Mouse (Mus musculus): ENCODE data around the gene Cdkn2aip. TPM values are rescaled to one million over a fixed set of nuclear protein-coding genes. Genes with fewer than 3 reads are reported as not detected.

Cdkn2aip gene
- polyA plus RNA-seq, 1 experiment from 2014 or later, result 46.3 TPM

DNA sequence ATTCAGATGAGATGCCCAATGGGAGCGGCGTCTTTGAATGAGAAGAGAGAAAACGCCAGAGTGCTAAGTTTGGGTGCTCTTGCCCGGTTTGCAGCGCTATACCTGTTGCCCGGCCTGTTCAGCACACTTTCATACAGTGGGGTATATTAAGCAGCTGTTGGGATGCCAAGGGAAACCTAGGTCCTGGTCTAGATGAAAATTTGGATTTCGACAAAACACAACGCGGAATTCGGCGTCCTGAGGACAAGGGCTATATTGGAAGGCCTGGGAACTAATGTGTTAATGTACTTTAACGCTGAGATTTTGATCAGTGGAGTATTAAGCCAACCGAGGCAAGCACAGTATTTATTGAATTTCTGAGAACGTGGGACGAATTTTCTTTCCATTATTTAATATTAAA is 37.5 kb downstream of the Cdkn2aip start:
- H3K36me3 ChIP-seq (ENCODE audit: control insufficient read depth, insufficient read depth, low read length), result no peaks in the 10 kb centered on the region
- 0 out of 2 replicates have a peak, but pooled peaks cover 2% of the 10 kb centered on the region for H3K4me1 ChIP-seq (replicated peaks; ENCODE audit: control insufficient read depth, insufficient read depth, low read length)
- ATAC-seq (replicated peaks; ENCODE audit: low FRiP score), result no peak
- H3K27me3 ChIP-seq (ENCODE audit: control insufficient read depth, insufficient read depth, low read length), result no peaks in the 10 kb centered on the region
- no peak overlapping the region for H3K27ac ChIP-seq (ENCODE audit: low read depth, low read length)
- H3K9ac ChIP-seq (ENCODE audit: low read length), result peak overlapping the region; percentile 92
- H3K9me3 ChIP-seq (ENCODE audit: control insufficient read depth, low read length), result no peaks in the 10 kb centered on the region; the same call in 1 of the 2 replicates
- peak overlapping the region; percentile 79 for H3K4me2 ChIP-seq (ENCODE audit: low read depth, low read length, severe bottlenecking)
- H3K4me3 ChIP-seq (ENCODE audit: low read depth, low read length), result peak overlapping the region; percentile 92
- WGBS, result 2% methylated on average over 15 of the region's 15 CpGs
- no peak for DNase-seq (ENCODE audit: low spot score)

DNA sequence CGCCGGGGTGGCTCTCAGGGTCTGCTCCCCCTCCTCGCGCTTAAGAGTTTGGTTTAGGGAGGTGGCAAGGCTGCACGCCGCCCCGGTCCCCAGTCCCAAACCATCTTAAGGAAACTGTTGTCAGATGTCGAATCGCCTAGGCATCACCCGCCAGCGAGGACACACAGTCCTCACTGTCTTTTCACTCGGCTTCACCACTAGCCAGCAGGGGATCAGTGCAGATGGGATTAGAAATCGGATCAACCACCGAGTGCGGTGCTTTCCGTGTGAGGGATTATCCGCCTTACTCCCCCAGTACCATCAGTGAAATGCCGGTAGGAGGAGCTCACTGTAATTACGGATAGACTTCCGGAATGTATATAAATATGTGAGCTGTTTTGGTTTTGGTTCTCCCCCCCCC is 37.9 kb downstream of the Cdkn2aip start:
- peak overlapping the region; percentile 94 for H3K27ac ChIP-seq (ENCODE audit: low read depth, low read length)
- no peaks in the 10 kb centered on the region; the same call in 1 of the 2 replicates for H3K9me3 ChIP-seq (ENCODE audit: control insufficient read depth, low read length)
- DNase-seq (ENCODE audit: low spot score) (peak; percentile 79), ATAC-seq (replicated peaks; ENCODE audit: low FRiP score) (peak; percentile 9)
- no peaks in the 10 kb centered on the region for H3K27me3 ChIP-seq (ENCODE audit: control insufficient read depth, insufficient read depth, low read length)
- H3K9ac ChIP-seq (ENCODE audit: low read length), result peak overlapping the region; percentile 92
- peak overlapping the region; percentile 92 for H3K4me3 ChIP-seq (ENCODE audit: low read depth, low read length)
- peak overlapping the region; percentile 79 for H3K4me2 ChIP-seq (ENCODE audit: low read depth, low read length, severe bottlenecking)
- H3K4me1 ChIP-seq (replicated peaks; ENCODE audit: control insufficient read depth, insufficient read depth, low read length), result 0 out of 2 replicates have a peak, but pooled peaks cover 2% of the 10 kb centered on the region
- WGBS, result under 1% methylated on average over 20 of the region's 20 CpGs
- no peaks in the 10 kb centered on the region for H3K36me3 ChIP-seq (ENCODE audit: control insufficient read depth, insufficient read depth, low read length)

DNA sequence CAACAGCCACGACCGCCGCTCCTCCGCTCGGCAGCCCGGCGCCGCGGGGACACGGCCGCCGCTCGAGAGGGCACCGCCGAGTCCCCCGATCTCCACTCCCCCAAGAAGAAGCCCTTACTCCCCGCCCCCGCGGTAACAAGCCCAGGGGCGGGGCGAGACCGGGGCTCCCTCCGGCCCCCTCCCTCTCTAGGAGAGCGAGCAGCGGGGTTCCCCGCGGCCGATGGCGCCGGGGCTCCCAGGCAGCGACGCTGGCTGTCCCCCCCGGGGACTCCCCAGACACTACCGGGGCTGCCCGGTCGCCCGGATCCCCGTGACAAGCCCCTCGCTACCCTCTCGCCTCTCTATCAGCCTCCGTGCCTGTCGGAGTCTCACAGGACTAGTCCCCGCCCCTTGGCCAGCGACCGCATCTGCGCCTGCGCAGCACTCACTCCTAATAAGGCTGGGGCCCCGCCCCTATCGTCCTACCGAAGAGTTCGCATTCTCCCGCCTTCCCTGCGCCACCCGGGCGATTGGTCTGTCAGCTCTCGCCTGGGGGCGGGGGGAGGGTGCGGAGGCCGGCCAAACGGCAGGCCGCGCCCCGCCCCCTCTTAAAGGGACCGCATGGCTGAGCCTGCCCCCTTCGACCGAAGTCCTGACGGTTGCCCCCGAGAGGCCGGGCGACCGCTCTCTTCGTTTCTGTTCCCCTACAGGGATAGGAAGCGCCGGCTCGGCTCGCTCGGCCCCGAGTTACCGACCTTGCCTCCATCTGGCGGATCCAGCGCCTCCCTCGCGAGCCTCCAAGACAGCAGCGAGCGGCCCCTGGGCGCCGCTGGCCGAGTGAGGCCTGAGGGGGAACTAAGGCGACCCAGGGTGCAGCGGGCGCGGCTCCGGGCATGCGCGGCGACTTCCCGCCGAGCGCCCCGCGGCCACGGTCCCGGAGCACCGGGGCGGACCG is 38.7 kb downstream of the Cdkn2aip start, which contains the start of gene Ing2:
Gene Ing2, minus strand, starts transcription at position 780 of the 934 bp plus-strand sequence.
- DNase-seq (ENCODE audit: low spot score), result peak; percentile 100
- Histone ChIP-seq H3K27ac (ENCODE audit: low read depth, low read length) (peak within 1 kb of the TSS; percentile 94), H3K4me1 (replicated peaks; ENCODE audit: control insufficient read depth, insufficient read depth, low read length) (0 out of 2 replicates have a peak, but pooled peaks cover 2% of the 10 kb centered on the region), H3K27me3 (ENCODE audit: control insufficient read depth, insufficient read depth, low read length) (no peaks in the 10 kb centered on the region), H3K36me3 (ENCODE audit: control insufficient read depth, insufficient read depth, low read length) (no peaks in the 10 kb centered on the region), H3K9ac (ENCODE audit: low read length) (peak within 1 kb of the TSS; percentile 92), H3K4me3 (ENCODE audit: low read depth, low read length) (peak within 1 kb of the TSS; percentile 92), H3K4me2 (ENCODE audit: low read depth, low read length, severe bottlenecking) (peak within 1 kb of the TSS; percentile 79), H3K9me3 (ENCODE audit: control insufficient read depth, low read length) (no peaks in the 10 kb centered on the region; the same call in 1 of the 2 replicates)
- WGBS, result under 1% methylated on average over 83 of the region's 106 CpGs
- ATAC-seq (replicated peaks; ENCODE audit: low FRiP score), result peak; percentile 90

DNA sequence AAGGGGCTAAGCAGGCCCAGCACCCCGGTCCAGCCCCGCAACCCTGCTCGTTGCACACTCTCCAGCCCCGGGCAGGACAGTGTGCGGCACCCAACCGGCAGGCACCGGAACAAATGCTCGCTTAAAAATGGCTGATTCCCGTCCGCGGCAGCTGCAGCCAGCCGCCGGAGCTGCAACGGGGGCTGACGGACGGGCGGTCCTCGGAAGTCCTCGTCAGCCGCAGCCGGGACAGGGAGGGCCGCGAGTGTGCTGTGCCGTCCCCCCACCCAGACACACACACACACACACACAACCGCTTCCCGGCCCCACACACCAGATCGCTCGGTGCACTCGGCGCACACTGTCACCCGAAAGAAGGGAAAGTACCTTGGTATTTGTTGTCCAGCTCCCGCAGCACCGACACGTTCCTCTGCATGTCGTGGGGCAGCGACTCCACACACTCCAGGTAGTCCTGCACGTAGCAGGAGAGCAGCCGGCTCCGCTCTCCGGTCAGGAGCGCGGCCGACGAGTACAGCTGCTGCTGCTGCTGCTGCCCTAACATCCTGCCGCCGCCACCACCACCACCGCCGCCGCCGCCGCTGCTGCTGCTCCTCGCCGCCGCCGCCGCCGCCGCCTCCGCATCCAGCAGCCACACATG is 39.5 kb downstream of the Cdkn2aip start:
- Histone ChIP-seq H3K4me2 (ENCODE audit: low read depth, low read length, severe bottlenecking) (peak overlapping the region; percentile 79), H3K9ac (ENCODE audit: low read length) (peak overlapping the region; percentile 86), H3K9me3 (ENCODE audit: control insufficient read depth, low read length) (no peaks in the 10 kb centered on the region), H3K27ac (ENCODE audit: low read depth, low read length) (peak overlapping the region; percentile 64), H3K4me3 (ENCODE audit: low read depth, low read length) (peak overlapping the region; percentile 92), H3K36me3 (ENCODE audit: control insufficient read depth, insufficient read depth, low read length) (no peaks in the 10 kb centered on the region), H3K4me1 (replicated peaks; ENCODE audit: control insufficient read depth, insufficient read depth, low read length) (0 out of 2 replicates have a peak, but pooled peaks cover 2% of the 10 kb centered on the region), H3K27me3 (ENCODE audit: control insufficient read depth, insufficient read depth, low read length) (no peaks in the 10 kb centered on the region)
- WGBS, result under 1% methylated on average over 48 of the region's 59 CpGs
- DNase-seq (ENCODE audit: low spot score), result no peak
- ATAC-seq (replicated peaks; ENCODE audit: low FRiP score), result peak; percentile 38

DNA sequence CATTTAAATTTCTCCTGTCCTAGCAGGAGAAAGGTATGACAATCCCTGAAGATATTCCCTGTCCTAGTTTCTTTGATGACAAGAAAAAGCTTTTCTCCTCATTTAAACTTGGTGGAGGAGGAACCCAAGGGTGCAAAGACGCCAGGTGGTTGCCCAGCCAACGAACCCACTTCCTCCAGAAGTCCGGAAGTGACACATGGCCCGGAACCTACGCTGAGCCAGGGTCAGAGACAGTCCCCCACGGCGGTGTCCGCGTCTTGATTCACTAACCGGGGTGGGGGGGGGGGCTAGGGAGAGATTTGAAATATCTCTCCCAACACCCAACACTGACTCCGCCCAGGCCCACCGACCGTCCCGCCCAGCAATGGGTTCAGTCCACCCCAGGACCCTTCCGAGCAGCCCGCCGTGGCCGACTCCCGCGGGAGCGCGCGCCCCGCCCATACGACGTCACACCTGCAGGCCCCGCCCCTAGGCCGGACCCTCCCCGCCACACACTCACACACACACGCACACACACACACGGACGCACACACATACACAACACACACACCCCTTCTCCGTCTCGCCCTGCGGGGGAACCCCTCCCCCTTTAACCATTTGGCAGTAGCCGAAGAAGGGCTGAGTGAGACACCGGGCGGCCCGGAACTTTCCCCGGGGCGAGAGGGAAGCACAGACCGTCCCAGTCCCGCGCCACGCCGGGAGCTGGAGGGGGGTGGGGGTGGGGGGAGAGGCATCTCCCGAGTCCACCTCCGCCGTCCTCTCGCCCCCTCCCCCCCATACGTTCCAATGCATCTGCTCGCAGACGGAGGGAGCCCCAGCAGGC is 40.2 kb downstream of the Cdkn2aip start:
- WGBS, result under 1% methylated on average over 43 of the region's 53 CpGs
- Histone ChIP-seq H3K9ac (ENCODE audit: low read length) (peak overlapping the region; percentile 86), H3K4me3 (ENCODE audit: low read depth, low read length) (peak overlapping the region; percentile 92), H3K4me2 (ENCODE audit: low read depth, low read length, severe bottlenecking) (peak overlapping the region; percentile 79), H3K4me1 (replicated peaks; ENCODE audit: control insufficient read depth, insufficient read depth, low read length) (0 out of 2 replicates have a peak, but pooled peaks cover 2% of the 10 kb centered on the region), H3K27ac (ENCODE audit: low read depth, low read length) (peak overlapping the region; percentile 64), H3K36me3 (ENCODE audit: control insufficient read depth, insufficient read depth, low read length) (no peaks in the 10 kb centered on the region), H3K9me3 (ENCODE audit: control insufficient read depth, low read length) (no peaks in the 10 kb centered on the region), H3K27me3 (ENCODE audit: control insufficient read depth, insufficient read depth, low read length) (no peaks in the 10 kb centered on the region)
- peak; percentile 67 for ATAC-seq (replicated peaks; ENCODE audit: low FRiP score)
- peak; percentile 97 for DNase-seq (ENCODE audit: low spot score)

- no peak overlapping the region for H3K27ac ChIP-seq (ENCODE audit: low read depth, low read length)
- no peak overlapping the region for H3K4me3 ChIP-seq (ENCODE audit: low read depth, low read length)
- H3K4me1 ChIP-seq (replicated peaks; ENCODE audit: control insufficient read depth, insufficient read depth, low read length), result no peaks in the 10 kb centered on the region
- no peak overlapping the region for H3K9ac ChIP-seq (ENCODE audit: low read length)
- WGBS, result 88% methylated on average over 8 of the region's 8 CpGs
- H3K36me3 ChIP-seq (ENCODE audit: control insufficient read depth, insufficient read depth, low read length), result no peaks in the 10 kb centered on the region
- no peaks in the 10 kb centered on the region for H3K27me3 ChIP-seq (ENCODE audit: control insufficient read depth, insufficient read depth, low read length)
- ATAC-seq (replicated peaks; ENCODE audit: low FRiP score) (no peak), DNase-seq (ENCODE audit: low spot score) (no peak)
- no peaks in the 10 kb centered on the region for H3K9me3 ChIP-seq (ENCODE audit: control insufficient read depth, low read length)
- no peak overlapping the region for H3K4me2 ChIP-seq (ENCODE audit: low read depth, low read length, severe bottlenecking)
These were observed 49.4 kb downstream of the Cdkn2aip start for GRCm38 (mm10) chr8:47664231-47664785.

DNA sequence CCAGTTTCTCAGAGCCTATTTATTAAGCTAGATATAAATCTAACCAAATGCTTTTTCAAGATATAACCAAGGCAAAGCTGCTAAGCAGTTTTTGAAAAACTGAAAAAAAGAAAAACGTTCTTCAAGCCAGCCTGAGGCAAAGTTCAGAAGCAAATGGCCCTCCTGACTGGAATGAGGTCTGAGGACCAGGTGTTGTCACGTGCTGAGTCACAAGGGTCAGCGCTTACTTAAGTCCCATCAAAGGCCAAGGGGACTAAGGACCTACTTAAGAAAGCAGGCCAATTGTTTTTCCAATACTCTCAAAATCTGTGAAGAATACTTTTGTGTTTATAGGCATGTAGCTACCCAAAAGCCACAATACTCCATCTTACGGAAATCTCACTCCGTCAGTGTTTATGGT is 50.5 kb downstream of the Cdkn2aip start:
- no peaks in the 10 kb centered on the region for H3K27me3 ChIP-seq (ENCODE audit: control insufficient read depth, insufficient read depth, low read length)
- WGBS, result 92% methylated on average over 5 of the region's 5 CpGs
- H3K4me3 ChIP-seq (ENCODE audit: low read depth, low read length), result no peak overlapping the region
- no peaks in the 10 kb centered on the region for H3K36me3 ChIP-seq (ENCODE audit: control insufficient read depth, insufficient read depth, low read length)
- H3K4me2 ChIP-seq (ENCODE audit: low read depth, low read length, severe bottlenecking), result no peak overlapping the region
- H3K9me3 ChIP-seq (ENCODE audit: control insufficient read depth, low read length), result no peaks in the 10 kb centered on the region
- H3K4me1 ChIP-seq (replicated peaks; ENCODE audit: control insufficient read depth, insufficient read depth, low read length), result no peaks in the 10 kb centered on the region
- no peak overlapping the region for H3K9ac ChIP-seq (ENCODE audit: low read length)
- H3K27ac ChIP-seq (ENCODE audit: low read depth, low read length), result no peak overlapping the region
- DNase-seq (ENCODE audit: low spot score) (no peak), ATAC-seq (replicated peaks; ENCODE audit: low FRiP score) (no peak)

DNA sequence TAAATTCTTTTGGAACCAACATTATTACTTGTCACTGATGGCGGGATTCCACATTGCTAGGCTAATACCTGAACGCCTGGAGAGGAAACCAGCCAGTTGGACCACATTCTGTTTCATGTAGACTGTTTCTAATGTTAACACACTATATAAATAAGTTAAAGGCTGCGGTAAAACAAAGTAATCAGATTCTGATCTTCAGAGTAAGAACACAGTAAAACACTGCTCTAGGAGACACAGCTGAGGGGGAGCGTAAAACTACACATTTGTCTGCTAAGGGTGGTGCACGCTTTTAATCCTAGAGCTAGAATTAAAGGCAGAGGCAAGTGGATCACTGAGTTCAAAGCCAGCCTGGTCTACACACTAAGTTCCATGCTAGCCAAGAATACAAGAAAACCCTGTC is 51.0 kb downstream of the Cdkn2aip start:
- no peaks in the 10 kb centered on the region for H3K36me3 ChIP-seq (ENCODE audit: control insufficient read depth, insufficient read depth, low read length)
- H3K9me3 ChIP-seq (ENCODE audit: control insufficient read depth, low read length), result no peaks in the 10 kb centered on the region
- no peak overlapping the region for H3K9ac ChIP-seq (ENCODE audit: low read length)
- no peaks in the 10 kb centered on the region for H3K4me1 ChIP-seq (replicated peaks; ENCODE audit: control insufficient read depth, insufficient read depth, low read length)
- H3K27me3 ChIP-seq (ENCODE audit: control insufficient read depth, insufficient read depth, low read length), result no peaks in the 10 kb centered on the region
- no peak overlapping the region for H3K4me3 ChIP-seq (ENCODE audit: low read depth, low read length)
- DNase-seq (ENCODE audit: low spot score), result no peak
- ATAC-seq (replicated peaks; ENCODE audit: low FRiP score), result no peak
- H3K4me2 ChIP-seq (ENCODE audit: low read depth, low read length, severe bottlenecking), result no peak overlapping the region
- 98% methylated on average over 5 of the region's 5 CpGs for WGBS
- H3K27ac ChIP-seq (ENCODE audit: low read depth, low read length), result no peak overlapping the region

All from forebrain, embryonic 11.5 days (tissue).